In genomic region chr13:5860651-5861156, GRCm38 (mm10) we compare ENCODE assay signal across 8 mouse cellular contexts. TPM values are rescaled to one million over a fixed set of nuclear protein-coding genes. Genes with fewer than 3 reads are reported as not detected.
DNase-seq lines count a peak whose midpoint lies in the region; ATAC-seq and TF ChIP-seq lines count a peak whose summit lies in the region.

No protein-coding gene starts in this region.

- intact Hi-C loops in heart, postnatal 36 days (cut with DNase I), result loop anchor here (1.0 to 5.0 kb wide), 11 partner anchors 14 to 1088 kb away; no protein-coding TSS in a partner anchor

- WGBS in embryonic facial prominence, embryonic 13.5 days, result under 1% methylated on average over 27 of the region's 27 CpGs
- WGBS in liver, embryonic 11.5 days, result 2% methylated on average over 27 of the region's 27 CpGs

- peak overlapping the region; percentile 99 for H3K27ac ChIP-seq in embryonic facial prominence, embryonic 13.5 days
- peak overlapping the region; percentile 95 for H3K27ac ChIP-seq in liver, embryonic 11.5 days (ENCODE audit: low read depth, low read length)

- ATAC-seq in embryonic facial prominence, embryonic 13.5 days (ENCODE audit: insufficient number of reproducible peaks, insufficient read depth, low FRiP score, low TSS enrichment, low read depth), result peak; percentile 11
- peak; percentile 52 for ATAC-seq in liver, embryonic 11.5 days (replicated peaks; ENCODE audit: low FRiP score)
- ATAC-seq in monocyte, adult 5-6 weeks (replicated peaks; ENCODE audit: insufficient number of reproducible peaks, low FRiP score, low TSS enrichment, poor library complexity, severe bottlenecking), result peak; percentile 15; the same call in 1 of the 2 replicates

- no peaks in the 10 kb centered on the region for H3K27me3 ChIP-seq in E14TG2a.4 (ENCODE audit: insufficient read depth, low read length)
- H3K27me3 ChIP-seq in embryonic facial prominence, embryonic 13.5 days, result no peaks in the 10 kb centered on the region
- no peaks in the 10 kb centered on the region for H3K27me3 ChIP-seq in liver, embryonic 11.5 days (replicated peaks; ENCODE audit: control insufficient read depth, insufficient read depth, low read length)

- peak overlapping the region; percentile 90 for H3K9ac ChIP-seq in embryonic facial prominence, embryonic 13.5 days
- peak overlapping the region; percentile 83 for H3K9ac ChIP-seq in liver, embryonic 11.5 days (ENCODE audit: low read depth, low read length)

- TF ChIP-seq CTCF in E14TG2a.4 (conservative IDR thresholded peaks at IDR 0.05; ENCODE audit: low read length), result no peak

- peak overlapping the region; percentile 69 for H3K4me2 ChIP-seq in embryonic facial prominence, embryonic 13.5 days
- peak overlapping the region; percentile 83 for H3K4me2 ChIP-seq in liver, embryonic 11.5 days

- DNase-seq in embryo, embryonic 10 days (ENCODE audit: low spot score), result peak; percentile 66
- DNase-seq in embryo, embryonic 9.5 days (ENCODE audit: extremely low spot score), result no peak
- peak; percentile 70 to 84 for DNase-seq in heart, postnatal 36 days
- no peak for DNase-seq in liver, embryonic 11.5 days (ENCODE audit: low spot score)
- peak; percentile 69 to 72 for DNase-seq in thymus, postnatal 36 days

- peaks cover 59% of the 10 kb centered on the region for H3K4me1 ChIP-seq in E14TG2a.4 (replicated peaks; ENCODE audit: low read depth, low read length)
- H3K4me1 ChIP-seq in embryonic facial prominence, embryonic 13.5 days, result peaks cover 23% of the 10 kb centered on the region
- peaks cover 5% of the 10 kb centered on the region for H3K4me1 ChIP-seq in liver, embryonic 11.5 days (replicated peaks; ENCODE audit: control insufficient read depth, insufficient read depth, low read length)

- peaks cover 17% of the 10 kb centered on the region for H3K36me3 ChIP-seq in E14TG2a.4 (ENCODE audit: insufficient read depth, low read length)
- peaks cover 10% of the 10 kb centered on the region for H3K36me3 ChIP-seq in embryonic facial prominence, embryonic 13.5 days
- H3K36me3 ChIP-seq in liver, embryonic 11.5 days (ENCODE audit: control insufficient read depth, insufficient read depth, low read length), result peaks cover 5% of the 10 kb centered on the region

- H3K9me3 ChIP-seq in E14TG2a.4 (ENCODE audit: low read length), result no peaks in the 10 kb centered on the region
- H3K9me3 ChIP-seq in embryonic facial prominence, embryonic 13.5 days, result no peaks in the 10 kb centered on the region
- H3K9me3 ChIP-seq in liver, embryonic 11.5 days (ENCODE audit: control insufficient read depth, low read length), result no peaks in the 10 kb centered on the region

- H3K4me3 ChIP-seq in E14TG2a.4 (replicated peaks; ENCODE audit: low read length), result peak overlapping the region; percentile 85
- H3K4me3 ChIP-seq in embryonic facial prominence, embryonic 13.5 days, result peak overlapping the region; percentile 71
- H3K4me3 ChIP-seq in liver, embryonic 11.5 days (ENCODE audit: low read depth, low read length), result peak overlapping the region; percentile 75

RNA-seq across cellular contexts. Expression of gene Klf6, which starts 0.6 kb away (rescaled TPM):
- 59.5 and 60.7 TPM in 2 replicates for polyA plus RNA-seq in embryonic facial prominence, embryonic 13.5 days (2015; fragmentation: Nextera tagmentation; extraction: Ambion mirVana)
- 10 to 100 TPM; 52.0 to 65.6 TPM for total RNA-seq in heart, postnatal 36 days (2021)
- polyA plus RNA-seq in liver, embryonic 11.5 days (2014; fragmentation: Nextera tagmentation; extraction: Ambion mirVana), result 25.7 and 31.5 TPM in 2 replicates
- 457 to 663 TPM (median 525 TPM) in 3 replicates for total RNA-seq in monocyte, adult 5-6 weeks (2017)

Comparison
In these comparisons a context has a peak if more than half of its experiments do, and no peak if none do; other contexts are left out.
1. DNase-seq: peak in embryo, embryonic 10 days (single experiment), heart, postnatal 36 days (2 of 2) and thymus, postnatal 36 days (2 of 2); none in embryo, embryonic 9.5 days (single experiment) and liver, embryonic 11.5 days (single experiment).
2. Peak in every context shown above with its lines, with median percentiles within 50 percentile points of each other: H3K4me3 ChIP-seq and ATAC-seq.